Mouse (Mus musculus) left cerebral cortex, adult 11 months (tissue): ENCODE measurements around the gene Rev1.
"Not testable (repeated sequence)": the region's sequence is repeated elsewhere in the genome, so short reads cannot be mapped to it uniquely, and the experiment has no call there.

Experiments used
- DNase-seq: peaks from one replicate; pipeline ENCODE4 v3.0.0; 2022; ENCODE audit warnings: low spot score

Rev1 gene

DNA sequence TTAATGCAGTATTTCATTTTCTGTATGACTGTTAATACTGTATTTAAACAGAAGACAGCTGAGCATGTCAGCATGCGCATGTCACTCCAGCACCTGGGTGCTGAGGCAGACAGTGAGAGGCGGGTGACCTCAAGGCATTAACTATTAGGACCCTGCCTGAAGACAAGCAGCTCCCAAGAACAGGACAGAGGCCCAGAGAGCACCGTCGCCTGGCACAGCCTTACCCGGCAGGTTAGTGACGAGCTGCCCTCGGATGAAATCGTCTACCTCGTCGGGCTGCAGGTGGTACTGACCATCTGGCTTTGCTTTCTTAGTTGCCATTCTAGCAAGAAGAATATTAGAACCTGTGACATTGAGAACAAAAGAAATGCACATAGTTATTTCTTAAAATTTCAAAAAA lies 62.3 kb downstream of the Rev1 start:
- no peak for DNase-seq

- not testable (repeated sequence) for DNase-seq
Observed at GRCm38 (mm10) chr1:38062156-38062555, 67.4 kb downstream of the Rev1 start.

GRCm38 (mm10) chr1:38058417-38058816 lies 71.2 kb downstream of the Rev1 start:
- DNase-seq: no peak

DNA sequence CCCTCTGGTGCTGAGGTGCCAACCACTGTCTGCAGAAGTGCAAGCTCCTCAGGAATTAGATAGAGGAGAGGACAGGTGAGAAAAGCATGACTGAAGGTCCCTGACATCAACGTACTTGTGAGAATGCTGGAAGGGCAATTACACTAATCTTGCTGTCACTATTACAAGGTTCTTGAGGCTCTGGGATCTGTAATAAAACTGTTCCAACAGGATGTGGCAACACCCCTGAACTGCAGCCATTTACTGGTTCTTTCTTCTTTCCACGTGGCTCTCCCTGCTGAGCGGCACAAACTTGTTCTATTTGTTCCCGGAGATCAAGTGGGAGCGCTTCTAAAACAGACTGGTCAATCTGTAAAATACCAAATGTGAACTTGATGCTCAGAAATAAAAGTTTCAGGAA lies 74.4 kb downstream of the Rev1 start:
- no peak for DNase-seq

DNA sequence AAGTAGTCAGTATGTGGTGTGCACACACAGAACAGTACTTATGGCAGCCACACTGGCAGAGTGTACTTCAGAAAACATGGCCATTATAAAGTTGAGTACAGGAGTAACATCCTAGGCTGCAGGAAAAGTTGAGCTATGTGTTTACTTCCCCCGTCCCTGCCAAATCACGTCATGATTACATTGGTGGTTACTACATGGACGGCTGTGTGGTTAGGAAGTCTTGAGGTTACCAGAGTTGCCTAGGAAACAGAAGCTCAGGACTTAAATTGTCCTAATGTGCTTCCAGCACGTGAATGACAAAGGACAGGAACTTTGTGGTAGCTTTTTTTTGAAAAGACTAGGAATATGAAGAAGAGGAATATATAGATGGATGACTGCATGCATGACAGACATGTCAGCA lies 80.0 kb downstream of the Rev1 start:
- no peak for DNase-seq

DNA sequence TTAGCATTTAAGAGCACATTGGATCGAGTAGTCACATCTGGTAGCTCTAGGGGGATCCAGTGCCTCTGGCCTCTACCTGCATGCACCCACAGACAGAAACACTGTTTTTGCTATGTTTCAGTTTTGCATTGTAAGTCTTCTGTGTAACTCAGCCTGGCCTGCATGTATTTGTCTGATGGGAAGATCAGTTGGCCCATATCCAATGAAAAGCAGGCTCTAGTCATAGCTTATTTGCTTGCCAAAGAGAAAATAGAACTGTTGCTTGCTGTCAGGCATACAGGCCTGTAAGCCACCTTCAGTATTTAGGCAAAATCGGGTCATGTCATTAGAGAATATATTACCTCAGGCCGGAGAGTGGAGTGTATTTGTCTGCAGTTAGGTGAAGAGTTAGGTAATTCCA lies 81.5 kb downstream of the Rev1 start:
- no peak for DNase-seq

DNA sequence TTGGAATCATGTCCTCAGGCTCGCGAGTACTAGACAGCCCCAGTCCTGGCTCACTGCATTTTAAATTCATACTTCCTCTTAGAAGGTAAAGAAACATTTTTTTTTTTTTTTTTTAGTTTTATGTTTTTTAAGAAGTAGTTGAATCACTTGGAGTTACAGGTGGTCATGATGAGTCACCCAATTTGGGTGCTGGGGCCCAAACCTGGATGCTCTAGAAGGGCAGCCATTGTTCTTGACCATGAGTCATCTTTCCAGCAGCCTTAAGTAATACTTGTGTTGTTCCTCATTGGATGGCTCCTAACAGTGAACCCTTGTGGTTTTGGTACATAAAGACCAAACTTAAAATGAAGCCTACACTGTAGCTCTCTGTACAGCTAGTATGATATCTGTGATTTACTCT lies 90.7 kb downstream of the Rev1 start:
- no peak for DNase-seq

GRCm38 (mm10) chr1:38037375-38037774 lies 92.2 kb downstream of the Rev1 start:
- no peak for DNase-seq

DNA sequence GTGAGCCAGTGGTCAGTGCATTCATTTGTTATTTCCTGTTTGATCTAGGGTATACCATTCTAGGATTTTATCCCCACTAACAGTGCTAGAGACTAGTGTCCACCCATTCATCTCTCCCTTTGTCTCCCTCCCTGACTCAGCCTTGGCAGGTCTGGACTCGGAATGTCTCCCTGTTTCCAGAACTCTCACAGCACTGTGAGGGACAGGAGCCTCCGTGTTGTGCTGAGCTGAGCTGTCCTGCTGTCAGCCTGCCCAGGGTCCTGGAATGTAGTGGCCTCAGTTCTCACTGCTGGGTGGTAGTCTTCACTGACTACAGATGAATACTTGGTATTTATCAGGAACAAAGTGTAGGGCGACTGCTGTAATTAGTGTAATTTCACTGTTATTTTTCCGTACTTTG lies 94.1 kb downstream of the Rev1 start:
- DNase-seq: no peak

DNA sequence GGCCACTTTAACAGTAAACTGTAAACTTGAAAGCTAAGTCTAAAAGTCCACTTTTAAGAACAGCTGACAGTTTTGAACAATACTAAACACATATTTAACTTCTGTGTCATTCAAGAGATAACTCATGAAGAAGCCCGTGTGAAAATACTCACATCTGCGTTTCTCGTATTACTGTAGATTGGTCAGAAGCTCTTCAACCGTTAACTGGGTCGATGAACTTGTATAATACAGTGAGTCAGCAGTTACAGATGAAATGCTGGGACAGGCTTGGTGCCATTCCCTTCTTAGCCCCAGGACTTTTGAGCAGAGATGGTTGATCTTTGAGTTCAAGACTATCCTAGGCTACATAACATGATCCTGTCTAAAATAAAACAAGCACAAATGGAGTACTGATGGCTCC lies 98.2 kb downstream of the Rev1 start:
- DNase-seq: no peak

- DNase-seq: no peak
Observed at GRCm38 (mm10) chr1:38027301-38027700, 102.3 kb downstream of the Rev1 start.

DNA sequence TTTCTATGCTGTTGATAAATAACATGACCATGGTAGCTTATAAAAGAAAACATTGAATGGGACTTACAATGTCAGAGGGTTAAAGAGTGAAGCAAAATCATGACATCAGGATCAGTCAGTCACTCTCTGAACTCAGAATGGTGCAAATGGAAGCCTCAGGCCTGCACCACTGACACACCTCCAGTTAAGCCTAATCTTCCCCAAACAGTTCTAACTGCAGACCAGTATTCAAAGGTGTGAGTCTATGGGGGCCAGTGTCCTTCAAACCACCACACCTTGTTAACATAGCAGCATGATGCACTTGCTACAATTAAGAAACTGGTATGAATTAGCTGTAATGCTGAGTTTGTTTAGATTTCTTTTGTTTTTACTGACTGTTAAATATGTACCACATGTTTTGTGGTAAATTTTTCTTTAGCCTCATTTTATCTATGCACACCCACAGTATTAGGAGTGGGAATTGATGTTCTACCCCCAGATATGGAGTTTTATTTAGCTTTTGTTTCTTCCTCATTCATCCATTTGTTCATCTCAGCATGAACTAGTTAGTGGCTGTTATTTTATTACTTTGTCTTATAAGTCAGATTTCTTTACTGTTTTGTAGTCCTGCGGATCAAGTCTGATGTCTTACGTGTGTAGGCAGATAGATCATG lies 114.9 kb downstream of the Rev1 start:
- DNase-seq: no peak

GRCm38 (mm10) chr1:38012509-38012908 lies 117.1 kb downstream of the Rev1 start:
- no peak for DNase-seq

DNA sequence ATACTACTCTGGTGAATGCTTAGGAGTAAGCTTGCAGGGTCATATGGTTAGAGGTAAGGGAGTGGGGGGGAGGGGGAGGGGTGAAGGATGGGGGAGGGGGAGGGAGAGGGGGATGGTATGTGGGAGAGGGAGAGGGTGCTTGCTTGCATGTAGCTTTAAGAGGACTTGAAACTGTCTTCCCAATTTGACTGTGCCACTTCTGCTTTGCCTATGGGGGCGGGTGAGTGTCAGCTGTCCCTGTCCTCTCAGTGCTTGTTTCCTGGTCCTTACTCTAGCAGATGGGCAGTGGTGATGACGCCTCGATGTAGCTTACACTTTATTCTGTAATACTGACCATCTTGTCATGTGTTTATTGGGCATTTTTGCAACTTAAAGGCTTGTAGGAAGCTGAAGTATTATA lies 117.5 kb downstream of the Rev1 start:
- DNase-seq: no peak

- DNase-seq: no peak
Observed at GRCm38 (mm10) chr1:38011647-38012046, 118.0 kb downstream of the Rev1 start.

DNA sequence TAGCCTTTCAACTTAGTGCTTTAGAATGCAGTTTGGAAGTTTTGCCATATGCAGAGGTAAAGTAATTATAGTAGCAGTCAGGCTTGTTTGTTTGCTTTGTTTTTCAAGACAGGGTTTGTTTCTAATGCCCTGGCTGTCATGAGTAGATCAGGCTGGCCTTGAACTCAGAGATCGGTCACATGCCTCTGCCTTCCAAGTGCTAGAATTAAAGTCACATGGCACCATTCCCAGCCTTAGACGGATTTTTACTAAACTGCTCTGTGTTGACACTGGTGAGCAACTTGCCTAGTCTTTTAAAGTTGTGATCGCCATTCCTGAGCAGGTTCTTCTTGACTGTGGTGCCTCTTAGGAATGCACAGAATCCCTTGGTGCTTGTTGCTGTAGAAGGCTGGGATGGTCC lies 122.9 kb downstream of the Rev1 start:
- DNase-seq: no peak

DNA sequence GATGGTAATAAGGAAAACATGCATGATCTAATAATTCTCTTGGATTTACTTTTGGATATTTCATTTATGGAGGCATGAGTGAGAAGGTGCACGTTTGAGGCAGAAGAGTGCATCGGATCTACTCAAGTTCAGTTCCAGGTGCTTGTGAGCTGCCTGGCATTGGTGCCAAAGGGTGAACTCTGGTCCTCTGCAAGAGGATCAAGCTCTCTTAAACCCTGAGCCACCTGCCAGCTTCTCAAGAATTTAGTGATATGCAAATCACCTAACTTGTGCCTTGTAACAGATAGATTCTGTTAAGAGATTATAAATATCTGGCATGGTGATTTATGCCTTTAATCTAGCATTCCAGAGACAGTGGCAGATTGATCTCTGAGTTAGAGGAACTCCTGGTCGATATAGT lies 126.6 kb downstream of the Rev1 start:
- no peak for DNase-seq
